Mouse (Mus musculus) liver, embryonic 13.5 days (tissue): Measurements from ENCODE around the gene Olfr694. TPM values are rescaled to one million over a fixed set of nuclear protein-coding genes. Genes with fewer than 3 reads are reported as not detected.
A peak's percentile ranks its signal among the peaks of the same experiment; 100 is the strongest.

Experiments used
- ATAC-seq: fragments of 200-750 bp; cut with Nextera tagmentation; 2 replicates; pipeline ENCODE4 v1.8.0; 2017; ENCODE audit warnings: low read depth, mild to moderate bottlenecking, moderate number of reproducible peaks, moderate library complexity
- DNase-seq: peaks from one replicate; pipeline ENCODE4 v3.0.0; 2022
- H3K27ac ChIP-seq: fragments of 300-500 bp; sonication (generic); 2 replicates; pipeline ENCODE4 v1.5.1; 2015; ENCODE audit warnings: moderate library complexity, mild to moderate bottlenecking, inconsistent platforms
- H3K27me3 ChIP-seq: fragments of 300-500 bp; sonication (generic); 2 replicates; pipeline ENCODE4 v1.6.1; 2015; ENCODE audit warnings: mild to moderate bottlenecking, inconsistent platforms
- H3K36me3 ChIP-seq: fragments of 300-500 bp; sonication (generic); 2 replicates; pipeline ENCODE4 v1.6.1; 2015; ENCODE audit warnings: mild to moderate bottlenecking, inconsistent platforms
- H3K4me1 ChIP-seq: fragments of 300-500 bp; sonication (generic); replicated peaks from 2 replicates; pipeline ENCODE4 v1.6.1; 2015; ENCODE audit warnings: inconsistent platforms
- H3K4me2 ChIP-seq: fragments of 300-500 bp; sonication (generic); 2 replicates; pipeline ENCODE4 v1.6.1; 2015; ENCODE audit warnings: inconsistent platforms, mild to moderate bottlenecking, moderate library complexity
- H3K4me3 ChIP-seq: fragments of 300-500 bp; sonication (generic); replicated peaks from 2 replicates; pipeline ENCODE4 v1.5.1; 2015; ENCODE audit warnings: mild to moderate bottlenecking, inconsistent platforms
- H3K9ac ChIP-seq: fragments of 300-500 bp; sonication (generic); 2 replicates; pipeline ENCODE4 v1.6.1; 2015; ENCODE audit warnings: mild to moderate bottlenecking, inconsistent platforms
- H3K9me3 ChIP-seq: fragments of 300-500 bp; sonication (generic); replicated peaks from 2 replicates; pipeline ENCODE4 v1.6.1; 2016; ENCODE audit warnings: inconsistent platforms
- WGBS: fragments of 180-500 bp; shearing (Covaris S2); methylation state at CpG from one replicate; pipeline ENCODE4 v1.1.7; 2015; ENCODE audit not compliant: insufficient replicate concordance; 5-methylcytosine and 5-hydroxymethylcytosine counted together
- polyA plus RNA-seq: library from polyadenylated mRNA; unstranded; fragments of >200 nt; fragmentation: Nextera tagmentation; extraction: Ambion mirVana; gene quantifications from 2 replicates; pipeline ENCODE4 v1.2.1, GENCODE M21; 2015

Olfr694 gene
- polyA plus RNA-seq, 1 experiment from 2014 or later, result not detected

- peaks cover 40% of the 10 kb centered on the region for H3K4me1 ChIP-seq
- H3K27me3 ChIP-seq, result no peaks in the 10 kb centered on the region
- H3K4me2 ChIP-seq, result peak overlapping the region; percentile 38
- ATAC-seq (peak; percentile 83), DNase-seq (peak; percentile 28)
- H3K9me3 ChIP-seq, result no peaks in the 10 kb centered on the region
- H3K36me3 ChIP-seq, result no peaks in the 10 kb centered on the region
- H3K27ac ChIP-seq, result peak overlapping the region; percentile 86
- no peak overlapping the region for H3K9ac ChIP-seq
- no peak overlapping the region for H3K4me3 ChIP-seq
Measured at GRCm38 (mm10) chr7:106651555-106652343, 39.9 kb downstream of the Olfr694 start.

GRCm38 (mm10) chr7:106649774-106650173 is 41.8 kb downstream of the Olfr694 start:
- Histone ChIP-seq H3K4me1 (peaks cover 40% of the 10 kb centered on the region), H3K9me3 (no peaks in the 10 kb centered on the region), H3K4me2 (no peak overlapping the region), H3K27ac (no peak overlapping the region), H3K27me3 (no peaks in the 10 kb centered on the region), H3K4me3 (no peak overlapping the region), H3K36me3 (no peaks in the 10 kb centered on the region), H3K9ac (no peak overlapping the region)
- ATAC-seq, result no peak
- no peak for DNase-seq
- WGBS, result 58% methylated on average over 1 of the region's 1 CpGs

GRCm38 (mm10) chr7:106645261-106645660 is 46.4 kb downstream of the Olfr694 start:
- 59% methylated on average over 1 of the region's 1 CpGs for WGBS
- no peak overlapping the region for H3K4me2 ChIP-seq
- ATAC-seq, result no peak
- H3K36me3 ChIP-seq, result no peaks in the 10 kb centered on the region
- H3K9ac ChIP-seq, result no peak overlapping the region
- no peak overlapping the region for H3K4me3 ChIP-seq
- no peak overlapping the region for H3K27ac ChIP-seq
- no peak for DNase-seq
- H3K9me3 ChIP-seq, result no peaks in the 10 kb centered on the region
- H3K4me1 ChIP-seq, result peaks cover 7% of the 10 kb centered on the region
- H3K27me3 ChIP-seq, result no peaks in the 10 kb centered on the region

- H3K9ac ChIP-seq, result no peak overlapping the region
- H3K4me1 ChIP-seq, result no peaks in the 10 kb centered on the region
- DNase-seq (no peak), ATAC-seq (no peak)
- H3K27ac ChIP-seq, result no peak overlapping the region
- H3K4me2 ChIP-seq, result no peak overlapping the region
- H3K36me3 ChIP-seq, result no peaks in the 10 kb centered on the region
- no peak overlapping the region for H3K4me3 ChIP-seq
- WGBS, result 41% methylated on average over 3 of the region's 3 CpGs
- no peaks in the 10 kb centered on the region for H3K9me3 ChIP-seq
- H3K27me3 ChIP-seq, result no peaks in the 10 kb centered on the region
Measured at GRCm38 (mm10) chr7:106644222-106644870, 47.3 kb downstream of the Olfr694 start.

- DNase-seq (no peak), ATAC-seq (peak; percentile 79)
- no peaks in the 10 kb centered on the region for H3K4me1 ChIP-seq
- WGBS, result 16% methylated on average over 1 of the region's 1 CpGs
- no peaks in the 10 kb centered on the region for H3K9me3 ChIP-seq
- H3K36me3 ChIP-seq, result no peaks in the 10 kb centered on the region
- H3K4me2 ChIP-seq, result no peak overlapping the region
- no peaks in the 10 kb centered on the region for H3K27me3 ChIP-seq
- H3K9ac ChIP-seq, result no peak overlapping the region
- no peak overlapping the region for H3K4me3 ChIP-seq
- no peak overlapping the region for H3K27ac ChIP-seq
Measured at GRCm38 (mm10) chr7:106640839-106641238, 50.8 kb downstream of the Olfr694 start.

GRCm38 (mm10) chr7:106635560-106635959 is 56.1 kb downstream of the Olfr694 start:
- no peak for DNase-seq
- Histone ChIP-seq H3K9ac (no peak overlapping the region), H3K27ac (no peak overlapping the region), H3K36me3 (no peaks in the 10 kb centered on the region), H3K4me3 (no peak overlapping the region), H3K4me2 (no peak overlapping the region), H3K27me3 (no peaks in the 10 kb centered on the region), H3K9me3 (no peaks in the 10 kb centered on the region), H3K4me1 (no peaks in the 10 kb centered on the region)
- WGBS, result 31% methylated on average over 4 of the region's 4 CpGs
- peak; percentile 65 for ATAC-seq

Other genes starting within 250 kb of the Olfr694 start
- not detected in 2 replicates for gene Olfr693, start 11.2 kb downstream of the Olfr694 start, polyA plus RNA-seq
- not detected in 2 replicates for gene Olfr695, start 24.6 kb upstream of the Olfr694 start, polyA plus RNA-seq
- gene Olfr697, start 50.6 kb upstream of the Olfr694 start, polyA plus RNA-seq, result not detected in 2 replicates
- not detected in 2 replicates for gene Olfr698, start 63.6 kb upstream of the Olfr694 start, polyA plus RNA-seq
- gene Olfr699, start 101.4 kb upstream of the Olfr694 start, polyA plus RNA-seq, result not detected in 2 replicates
- not detected in 2 replicates for gene Olfr700, start 117.0 kb upstream of the Olfr694 start, polyA plus RNA-seq
- gene Olfr701, start 122.3 kb upstream of the Olfr694 start, polyA plus RNA-seq, result not detected in 2 replicates
- gene Olfr702, start 142.1 kb upstream of the Olfr694 start, polyA plus RNA-seq, result not detected in 2 replicates
- not detected in 2 replicates for gene Olfr703, start 151.5 kb upstream of the Olfr694 start, polyA plus RNA-seq
- not detected in 2 replicates for gene Olfr704, start 171.4 kb upstream of the Olfr694 start, polyA plus RNA-seq
- not detected in 2 replicates for gene Olfr705, start 185.1 kb upstream of the Olfr694 start, polyA plus RNA-seq
- not detected in 2 replicates for gene Olfr706, start 196.3 kb upstream of the Olfr694 start, polyA plus RNA-seq
- gene Olfr707, start 209.4 kb upstream of the Olfr694 start, polyA plus RNA-seq, result not detected in 2 replicates
- gene Olfr1532-ps1, start 216.2 kb upstream of the Olfr694 start, polyA plus RNA-seq, result not detected in 2 replicates
- not detected in 2 replicates for gene Olfr709-ps1, start 240.4 kb upstream of the Olfr694 start, polyA plus RNA-seq